Mouse (Mus musculus): ENCODE results near the gene Gbp2b.
"Not testable (repeated sequence)": the region's sequence is repeated elsewhere in the genome, so short reads cannot be mapped to it uniquely, and the experiment has no call there.

GRCm38 (mm10) chr3:142645949-142646348 lies 51.3 kb downstream of the Gbp2b start:
- TF ChIP-seq CTCF (IDR thresholded peaks at IDR 0.05; ENCODE audit: extremely low read depth, insufficient read depth, low read length): peak; percentile 63
- not testable (repeated sequence) for TF ChIP-seq POLR2A (IDR thresholded peaks at IDR 0.05; ENCODE audit: extremely low read depth, insufficient read depth, low read length)
